In genomic region chr19:25033008-25033407, GRCm38 (mm10) we compare ENCODE assay signal across 5 mouse cellular contexts. TPM values are rescaled to one million over a fixed set of nuclear protein-coding genes. Genes with fewer than 3 reads are reported as not detected.
ATAC-seq lines count a peak whose summit lies in the region.
"Not testable (repeated sequence)": the region's sequence is repeated elsewhere in the genome, so short reads cannot be mapped to it uniquely, and the experiment has no call there.

No protein-coding gene starts in this region.

- ATAC-seq in common myeloid progenitor, adult 5-6 weeks (replicated peaks; ENCODE audit: low read depth, poor library complexity, severe bottlenecking), result peak; percentile 85
- ATAC-seq in forebrain, embryonic 12.5 days (ENCODE audit: low FRiP score), result 0 out of 2 replicates have a peak, but pooled peaks have one; percentile 49
- peak; percentile 95 for ATAC-seq in granulocyte monocyte progenitor cell, adult 5-6 weeks (replicated peaks; ENCODE audit: poor library complexity, severe bottlenecking)
- peak; percentile 63 for ATAC-seq in megakaryocyte progenitor cell, adult 5-6 weeks (replicated peaks; ENCODE audit: poor library complexity)
- ATAC-seq in midbrain, embryonic 15.5 days (replicated peaks), result 0 out of 2 replicates have a peak, but pooled peaks have one; percentile 70

- H3K4me1 ChIP-seq in forebrain, embryonic 12.5 days; midbrain, embryonic 15.5 days: not testable (repeated sequence)

- not testable (repeated sequence) for H3K4me3 ChIP-seq in forebrain, embryonic 12.5 days (replicated peaks); midbrain, embryonic 15.5 days

- not testable (repeated sequence) for H3K27ac ChIP-seq in forebrain, embryonic 12.5 days; midbrain, embryonic 15.5 days

- not testable (repeated sequence) for H3K9me3 ChIP-seq in forebrain, embryonic 12.5 days; midbrain, embryonic 15.5 days

- H3K9ac ChIP-seq in forebrain, embryonic 12.5 days; midbrain, embryonic 15.5 days: not testable (repeated sequence)

- not testable (repeated sequence) for H3K36me3 ChIP-seq in forebrain, embryonic 12.5 days (replicated peaks); midbrain, embryonic 15.5 days (replicated peaks)

- WGBS in forebrain, embryonic 12.5 days, result 84% methylated on average over 7 of the region's 18 CpGs
- 81% methylated on average over 8 of the region's 18 CpGs for WGBS in midbrain, embryonic 15.5 days

- not testable (repeated sequence) for H3K27me3 ChIP-seq in forebrain, embryonic 12.5 days; midbrain, embryonic 15.5 days (replicated peaks)

- not testable (repeated sequence) for H3K4me2 ChIP-seq in forebrain, embryonic 12.5 days; midbrain, embryonic 15.5 days

RNA-seq across cellular contexts. Expression of gene Dock8, which starts 33.7 kb away (rescaled TPM):
- 62.0 and 73.1 TPM in 2 replicates for total RNA-seq in common myeloid progenitor, adult 5-6 weeks (2017)
- 1.3 TPM in 2 replicates for polyA plus RNA-seq in forebrain, embryonic 12.5 days (2016; fragmentation: Nextera tagmentation; extraction: Ambion mirVana)
- total RNA-seq in granulocyte monocyte progenitor cell, adult 5-6 weeks (2014; fragmentation: Nextera tagmentation), result 100 and 126 TPM in 2 replicates
- total RNA-seq in granulocyte monocyte progenitor cell, adult 5-6 weeks (2017), result 46.1 and 58.8 TPM in 2 replicates
- 81.8 and 91.6 TPM in 2 replicates for total RNA-seq in megakaryocyte progenitor cell, adult 5-6 weeks (2015)
- total RNA-seq in megakaryocyte progenitor cell, adult 5-6 weeks (2017), result 40.7 and 45.9 TPM in 2 replicates
- polyA plus RNA-seq in midbrain, embryonic 15.5 days (2015; fragmentation: Nextera tagmentation; extraction: Ambion mirVana), result 0.59 and 0.70 TPM in 2 replicates
